Mouse (Mus musculus) cortical plate, adult 2 months (tissue): ENCODE measurements around the gene Zdhhc11.

Experiments used
- CTCF ChIP-seq: fragments of 200-500 bp; IDR thresholded peaks from 2 replicates; pipeline ENCODE4 v1.5.1; 2011; ENCODE audit warnings: mild to moderate bottlenecking, control low read depth, low read length; ENCODE audit not compliant: insufficient read depth; ENCODE audit errors: extremely low read depth
- POLR2A ChIP-seq: fragments of 200-500 bp; IDR thresholded peaks from 2 replicates; pipeline ENCODE4 v1.6.1; 2011; ENCODE audit warnings: mild to moderate bottlenecking, low read length, control low read depth; ENCODE audit not compliant: insufficient read depth; ENCODE audit errors: extremely low read depth

- no peak for TF ChIP-seq POLR2A
- no peak for TF ChIP-seq CTCF
Measured at GRCm38 (mm10) chr13:74035776-74036175, 72.1 kb downstream of the Zdhhc11 start.
